Mouse (Mus musculus) neural tube, embryonic 14.5 days (tissue): ENCODE data around the gene Gm29666. TPM values are rescaled to one million over a fixed set of nuclear protein-coding genes. Genes with fewer than 3 reads are reported as not detected.

Experiments used
- ATAC-seq: fragments of 200-750 bp; cut with Nextera tagmentation; 2 replicates; pipeline ENCODE4 v1.8.0; 2017; ENCODE audit warnings: low read depth, mild to moderate bottlenecking, moderate TSS enrichment, moderate library complexity
- H3K27ac ChIP-seq: fragments of 300-500 bp; sonication (generic); 2 replicates; pipeline ENCODE4 v1.5.1; 2014; ENCODE audit warnings: low read depth, mild to moderate bottlenecking, control low read depth, low read length, moderate library complexity, mixed read lengths
- H3K27me3 ChIP-seq: fragments of 300-500 bp; sonication (generic); 2 replicates; pipeline ENCODE4 v1.6.1; 2014; ENCODE audit warnings: low read length; ENCODE audit not compliant: control insufficient read depth, insufficient read depth
- H3K36me3 ChIP-seq: fragments of 300-500 bp; sonication (generic); 2 replicates; pipeline ENCODE4 v1.6.1; 2014; ENCODE audit warnings: low read length, mixed read lengths; ENCODE audit not compliant: control insufficient read depth, insufficient read depth
- H3K4me1 ChIP-seq: fragments of 300-500 bp; sonication (generic); 2 replicates; pipeline ENCODE4 v1.6.1; 2014; ENCODE audit warnings: low read length; ENCODE audit not compliant: control insufficient read depth, insufficient read depth
- H3K4me2 ChIP-seq: fragments of 300-500 bp; sonication (generic); 2 replicates; pipeline ENCODE4 v1.6.1; 2014; ENCODE audit warnings: mild to moderate bottlenecking, low read depth, low read length, control low read depth
- H3K4me3 ChIP-seq: fragments of 300-500 bp; sonication (generic); 2 replicates; pipeline ENCODE4 v1.5.1; 2014; ENCODE audit warnings: low read depth, low read length, control low read depth, mixed read lengths
- H3K9ac ChIP-seq: fragments of 300-500 bp; sonication (generic); replicated peaks from 2 replicates; pipeline ENCODE4 v1.6.1; 2014; ENCODE audit warnings: low read depth, mild to moderate bottlenecking, control low read depth, low read length, mixed read lengths
- H3K9me3 ChIP-seq: fragments of 300-500 bp; sonication (generic); 2 replicates; pipeline ENCODE4 v1.6.1; 2016; ENCODE audit warnings: low read length; ENCODE audit not compliant: control insufficient read depth
- WGBS: fragments of 180-500 bp; shearing (Covaris S2); extraction: QIAGEN DNeasy Blood & Tissue Kit; methylation state at CpG from one replicate; pipeline ENCODE4 v1.1.7; 2014; 5-methylcytosine and 5-hydroxymethylcytosine counted together
- polyA plus RNA-seq: library from polyadenylated mRNA; unstranded; fragments of >200 nt; fragmentation: Nextera tagmentation; extraction: Ambion mirVana; gene quantifications from 2 replicates; pipeline ENCODE4 v1.2.1, GENCODE M21; 2014

The Gm29666 gene
- polyA plus RNA-seq, 1 experiment from 2014 or later, result 0.96 TPM

DNA sequence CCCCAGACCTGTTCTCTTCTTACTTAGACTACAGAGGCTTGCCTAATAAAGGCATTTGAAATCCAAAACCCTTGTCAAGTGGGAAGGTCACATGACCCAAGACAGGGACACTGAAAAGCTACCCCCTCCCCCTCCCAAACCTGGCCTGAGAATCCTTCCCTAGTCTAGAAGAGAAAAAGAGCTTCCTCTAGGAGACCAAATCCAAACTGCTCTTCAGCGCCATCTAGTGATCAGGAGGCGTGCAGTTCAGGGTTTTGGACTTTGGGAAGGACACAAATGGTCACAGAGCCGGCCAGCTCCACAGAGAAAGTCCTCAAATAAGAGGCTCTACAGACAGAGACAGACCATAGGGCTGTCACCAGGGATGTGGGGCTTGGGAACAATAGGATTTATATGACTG is 28.2 kb downstream of the Gm29666 start:
- no peaks in the 10 kb centered on the region for H3K36me3 ChIP-seq
- no peak overlapping the region for H3K4me2 ChIP-seq
- no peaks in the 10 kb centered on the region for H3K9me3 ChIP-seq
- H3K9ac ChIP-seq, result no peak overlapping the region
- H3K4me3 ChIP-seq, result no peak overlapping the region
- no peak overlapping the region for H3K27ac ChIP-seq
- 3% methylated on average over 3 of the region's 3 CpGs for WGBS
- H3K4me1 ChIP-seq, result no peaks in the 10 kb centered on the region; the same call in 1 of the 2 replicates
- ATAC-seq, result peak; percentile 44; the same call in 1 of the 2 replicates
- H3K27me3 ChIP-seq, result no peaks in the 10 kb centered on the region

GRCm38 (mm10) chr15:84891246-84891645 is 28.6 kb downstream of the Gm29666 start:
- H3K4me1 ChIP-seq, result no peaks in the 10 kb centered on the region; the same call in 1 of the 2 replicates
- no peaks in the 10 kb centered on the region for H3K36me3 ChIP-seq
- no peak overlapping the region for H3K4me3 ChIP-seq
- 62% methylated on average over 3 of the region's 3 CpGs for WGBS
- no peak overlapping the region for H3K4me2 ChIP-seq
- no peak overlapping the region for H3K9ac ChIP-seq
- ATAC-seq, result no peak
- no peaks in the 10 kb centered on the region for H3K9me3 ChIP-seq
- H3K27ac ChIP-seq, result no peak overlapping the region
- no peaks in the 10 kb centered on the region for H3K27me3 ChIP-seq

GRCm38 (mm10) chr15:84888066-84888465 is 31.8 kb downstream of the Gm29666 start:
- Histone ChIP-seq H3K9ac (no peak overlapping the region), H3K36me3 (no peaks in the 10 kb centered on the region), H3K4me2 (no peak overlapping the region), H3K4me1 (no peaks in the 10 kb centered on the region; the same call in 1 of the 2 replicates), H3K4me3 (no peak overlapping the region), H3K9me3 (no peaks in the 10 kb centered on the region), H3K27me3 (no peaks in the 10 kb centered on the region), H3K27ac (no peak overlapping the region)
- no peak for ATAC-seq
- 58% methylated on average over 12 of the region's 12 CpGs for WGBS

GRCm38 (mm10) chr15:84877029-84877815 is 42.6 kb downstream of the Gm29666 start:
- Histone ChIP-seq H3K27me3 (no peaks in the 10 kb centered on the region), H3K9me3 (no peaks in the 10 kb centered on the region), H3K4me3 (no peak overlapping the region), H3K27ac (no peak overlapping the region), H3K9ac (no peak overlapping the region), H3K36me3 (no peaks in the 10 kb centered on the region), H3K4me1 (no peaks in the 10 kb centered on the region), H3K4me2 (no peak overlapping the region)
- 85% methylated on average over 12 of the region's 12 CpGs for WGBS
- ATAC-seq, result no peak

DNA sequence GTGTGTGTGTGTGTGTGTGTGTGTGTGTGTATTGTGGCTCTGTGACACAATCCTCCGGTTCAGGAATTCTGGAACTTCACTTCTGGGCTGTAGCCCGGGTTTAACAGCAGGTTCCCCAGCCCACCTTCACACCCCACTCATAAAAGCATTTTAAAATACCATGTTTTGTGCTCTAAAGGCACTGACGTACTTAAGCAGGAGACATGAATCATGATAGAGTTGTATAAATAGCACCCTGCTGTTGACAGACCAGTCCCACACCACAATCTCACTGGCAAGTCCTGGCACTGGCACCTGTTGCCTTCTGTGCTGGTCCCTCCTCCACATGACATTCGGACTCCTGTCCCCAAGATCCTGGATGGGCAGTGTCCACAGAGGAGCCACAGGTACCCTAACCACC is 46.0 kb downstream of the Gm29666 start:
- no peak for ATAC-seq
- WGBS, result 74% methylated on average over 4 of the region's 4 CpGs

DNA sequence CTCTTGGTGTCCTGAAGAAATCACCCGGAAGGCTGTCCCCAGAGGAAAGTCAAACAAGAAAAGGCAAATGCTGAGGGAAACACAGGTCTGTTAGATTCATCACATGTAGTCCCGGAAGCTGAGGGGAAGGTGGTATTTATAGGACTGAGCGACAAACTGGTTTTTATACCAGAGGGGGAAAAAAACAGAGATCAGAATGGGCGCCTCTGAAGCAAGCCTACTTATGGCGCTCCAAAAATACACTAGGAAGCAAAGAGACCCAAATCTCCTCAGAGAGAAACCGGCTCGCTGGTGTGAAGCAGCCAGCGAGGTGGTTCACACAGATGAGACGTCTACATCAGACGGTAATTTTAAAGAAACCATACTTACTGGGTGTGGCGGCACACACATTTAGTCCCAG is 46.8 kb downstream of the Gm29666 start:
- Histone ChIP-seq H3K9me3 (no peaks in the 10 kb centered on the region), H3K9ac (no peak overlapping the region), H3K4me3 (no peak overlapping the region), H3K4me1 (no peaks in the 10 kb centered on the region), H3K27ac (no peak overlapping the region), H3K4me2 (no peak overlapping the region), H3K36me3 (no peaks in the 10 kb centered on the region), H3K27me3 (no peaks in the 10 kb centered on the region)
- 89% methylated on average over 11 of the region's 11 CpGs for WGBS
- ATAC-seq, result no peak

More for the DNA sequence above, 46.0 kb downstream of the Gm29666 start:
- Histone ChIP-seq H3K4me2 (no peak overlapping the region), H3K4me3 (no peak overlapping the region), H3K27ac (no peak overlapping the region), H3K36me3 (no peaks in the 10 kb centered on the region), H3K9ac (no peak overlapping the region), H3K4me1 (no peaks in the 10 kb centered on the region), H3K9me3 (no peaks in the 10 kb centered on the region), H3K27me3 (no peaks in the 10 kb centered on the region)

GRCm38 (mm10) chr15:84871802-84872201 is 48.0 kb downstream of the Gm29666 start:
- Histone ChIP-seq H3K9ac (no peak overlapping the region), H3K4me1 (no peaks in the 10 kb centered on the region)

DNA sequence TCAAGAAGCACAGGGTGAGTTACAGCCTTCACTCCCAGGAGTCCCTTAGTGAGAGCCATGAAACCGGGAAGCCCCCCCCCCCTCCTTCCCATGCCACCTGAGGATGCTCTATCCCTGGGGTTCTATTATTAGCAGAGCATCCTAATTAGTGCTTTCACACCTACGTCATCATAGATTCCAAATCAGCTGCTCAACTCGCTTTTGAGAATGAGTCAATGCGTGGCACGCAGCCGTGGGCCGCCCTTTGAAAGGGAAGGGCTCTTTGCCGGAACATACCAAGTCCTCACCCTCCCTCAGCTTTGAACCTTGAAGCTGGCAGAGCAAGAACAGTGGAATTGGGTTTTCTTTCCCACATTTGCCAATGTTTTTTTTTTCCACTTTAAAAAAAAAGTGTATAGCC is 57.9 kb downstream of the Gm29666 start:
- ATAC-seq, result no peak
- H3K4me2 ChIP-seq, result no peak overlapping the region
- H3K36me3 ChIP-seq, result no peaks in the 10 kb centered on the region
- H3K27ac ChIP-seq, result no peak overlapping the region
- H3K27me3 ChIP-seq, result no peaks in the 10 kb centered on the region
- H3K9ac ChIP-seq, result no peak overlapping the region
- peaks cover 3% of the 10 kb centered on the region; the same call in 1 of the 2 replicates for H3K4me1 ChIP-seq
- H3K9me3 ChIP-seq, result no peaks in the 10 kb centered on the region
- 86% methylated on average over 8 of the region's 8 CpGs for WGBS
- no peak overlapping the region for H3K4me3 ChIP-seq

More at GRCm38 (mm10) chr15:84871802-84872201, 48.0 kb downstream of the Gm29666 start:
- Histone ChIP-seq H3K27ac (no peak overlapping the region), H3K4me2 (no peak overlapping the region), H3K9me3 (no peaks in the 10 kb centered on the region), H3K36me3 (no peaks in the 10 kb centered on the region), H3K27me3 (no peaks in the 10 kb centered on the region), H3K4me3 (no peak overlapping the region)
- WGBS, result 86% methylated on average over 3 of the region's 3 CpGs
- ATAC-seq, result no peak
